Mouse (Mus musculus) intestine, embryonic 16.5 days (tissue): ENCODE measurements at regions not wholly inside any gene's neighbourhood (a gene's known extent, or its start where the extent isn't known, plus 50 kb on each side); places are given as distances from the start of the nearest gene placed in this dataset.

Experiments used
- ATAC-seq: fragments of 200-750 bp; cut with Nextera tagmentation; 2 replicates; pipeline ENCODE4 v1.8.0; 2017; ENCODE audit warnings: moderate TSS enrichment, moderate library complexity
- H3K27ac ChIP-seq: fragments of 300-500 bp; sonication (generic); 2 replicates; pipeline ENCODE4 v1.5.1; 2014; ENCODE audit warnings: mild to moderate bottlenecking, low read length
- H3K27me3 ChIP-seq: fragments of 300-500 bp; sonication (generic); replicated peaks from 2 replicates; pipeline ENCODE4 v1.6.1; 2014; ENCODE audit warnings: low read length, control low read depth, mixed read lengths; ENCODE audit not compliant: control insufficient read depth, insufficient read depth
- H3K36me3 ChIP-seq: fragments of 300-500 bp; sonication (generic); 2 replicates; pipeline ENCODE4 v1.6.1; 2014; ENCODE audit warnings: low read length, control low read depth; ENCODE audit not compliant: control insufficient read depth, insufficient read depth
- H3K4me1 ChIP-seq: fragments of 300-500 bp; sonication (generic); 2 replicates; pipeline ENCODE4 v1.6.1; 2014; ENCODE audit warnings: low read length, control low read depth, mixed read lengths; ENCODE audit not compliant: control insufficient read depth, insufficient read depth
- H3K4me2 ChIP-seq: fragments of 300-500 bp; sonication (generic); 2 replicates; pipeline ENCODE4 v1.6.1; 2014; ENCODE audit warnings: low read depth, low read length, control low read depth
- H3K4me3 ChIP-seq: fragments of 300-500 bp; sonication (generic); 2 replicates; pipeline ENCODE4 v1.5.1; 2014; ENCODE audit warnings: mild to moderate bottlenecking, low read length
- H3K9ac ChIP-seq: fragments of 300-500 bp; sonication (generic); 2 replicates; pipeline ENCODE4 v1.6.1; 2014; ENCODE audit warnings: low read depth, low read length
- H3K9me3 ChIP-seq: fragments of 300-500 bp; sonication (generic); 2 replicates; pipeline ENCODE4 v1.6.1; 2016; ENCODE audit warnings: low read length, control low read depth; ENCODE audit not compliant: control insufficient read depth
- WGBS: fragments of 180-500 bp; shearing (Covaris S2); extraction: QIAGEN DNeasy Blood & Tissue Kit; methylation state at CpG from one replicate; pipeline ENCODE4 v1.1.7; 2014; 5-methylcytosine and 5-hydroxymethylcytosine counted together

GRCm38 (mm10) chr19:27492468-27492867, 62.8 kb upstream of the Pum3 start:
- Histone ChIP-seq H3K9me3 (no peaks in the 10 kb centered on the region), H3K9ac (no peak overlapping the region), H3K27ac (no peak overlapping the region), H3K4me2 (no peak overlapping the region), H3K36me3 (no peaks in the 10 kb centered on the region), H3K27me3 (no peaks in the 10 kb centered on the region), H3K4me1 (no peaks in the 10 kb centered on the region), H3K4me3 (no peak overlapping the region)
- WGBS: 74% methylated on average over 8 of the region's 8 CpGs
- no peak for ATAC-seq

DNA sequence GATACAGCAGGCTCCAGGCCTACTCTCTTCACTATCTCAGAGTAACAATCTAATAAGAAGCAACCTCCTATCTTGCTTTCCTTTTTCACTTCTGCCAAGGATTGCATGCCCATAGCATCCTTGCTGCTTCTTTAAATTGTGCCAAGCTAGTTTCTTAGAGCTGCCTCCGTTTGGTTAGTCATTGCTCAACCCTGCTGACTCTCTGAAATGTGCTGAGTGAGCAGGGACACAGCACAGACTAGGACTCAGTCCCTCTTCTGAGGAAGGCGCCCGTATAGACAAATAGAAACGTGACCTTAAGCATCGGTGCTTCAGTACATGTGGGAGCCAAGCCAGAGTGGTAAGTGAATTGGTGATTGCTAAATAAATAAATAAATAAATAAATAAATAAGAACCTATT, 62.2 kb upstream of the Pum3 start:
- Histone ChIP-seq H3K27me3 (no peaks in the 10 kb centered on the region), H3K4me2 (no peak overlapping the region), H3K4me1 (no peaks in the 10 kb centered on the region), H3K36me3 (no peaks in the 10 kb centered on the region), H3K27ac (no peak overlapping the region), H3K9me3 (no peaks in the 10 kb centered on the region), H3K4me3 (no peak overlapping the region), H3K9ac (no peak overlapping the region)
- WGBS: 88% methylated on average over 5 of the region's 5 CpGs
- ATAC-seq: no peak

DNA sequence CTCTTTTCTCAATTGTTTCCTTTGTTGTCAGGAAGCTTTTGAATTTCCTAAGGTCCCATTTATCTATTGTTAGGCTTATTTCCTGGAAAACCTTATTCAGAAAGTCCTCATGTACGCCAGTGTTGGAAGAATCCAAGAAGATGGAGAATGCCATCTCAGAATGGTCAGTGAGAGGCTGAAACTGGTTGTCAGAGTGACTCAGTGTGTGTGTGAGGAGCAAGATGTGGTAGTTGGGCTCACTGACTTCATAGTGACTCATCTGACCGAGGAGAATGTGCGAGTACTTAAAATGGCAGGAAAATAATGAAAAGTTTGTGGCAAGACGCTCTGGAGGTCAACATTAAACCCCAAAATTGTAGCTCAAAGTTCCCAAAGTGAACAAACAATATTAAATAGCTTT, 59.4 kb upstream of the Pum3 start:
- no peak overlapping the region for H3K27ac ChIP-seq
- no peak for ATAC-seq
- H3K9ac ChIP-seq: no peak overlapping the region
- no peak overlapping the region for H3K4me3 ChIP-seq
- H3K27me3 ChIP-seq: no peaks in the 10 kb centered on the region
- H3K4me2 ChIP-seq: no peak overlapping the region
- H3K4me1 ChIP-seq: no peaks in the 10 kb centered on the region
- H3K9me3 ChIP-seq: no peaks in the 10 kb centered on the region
- no peaks in the 10 kb centered on the region for H3K36me3 ChIP-seq
- 80% methylated on average over 4 of the region's 4 CpGs for WGBS
